19 mouse cellular contexts compared by ENCODE assay signal in genomic region chr8:86916369-86916768, GRCm38 (mm10). TPM values are rescaled to one million over a fixed set of nuclear protein-coding genes. Genes with fewer than 3 reads are reported as not detected.
DNase-seq lines count a peak whose midpoint lies in the region; TF ChIP-seq lines count a peak whose summit lies in the region.
"Had no signal": no experiment of that assay in that cellular context is flagged by ENCODE, and none has a peak within 500 bp of the region (broad histone marks: within the 10 kb centered on the region; RNA-seq: fewer than 3 reads in every experiment).

No protein-coding gene starts in this region.

- H3K36me3 ChIP-seq in CH12.LX (replicated peaks in 1 of 2; ENCODE audit: control insufficient read depth in 1 of 2, insufficient read depth in 1 of 2, low read length in 1 of 2) (no peaks in the 10 kb centered on the region), MEL (ENCODE audit: control insufficient read depth in 1 of 2, insufficient read depth in 2 of 2, low read length in 2 of 2) (peaks cover 0 to 6% of the 10 kb centered on the region in 2 experiments; a peak in 2 of 4 replicates), myocyte (ENCODE audit: control insufficient read depth, insufficient read depth) (no peaks in the 10 kb centered on the region)
- H3K36me3 ChIP-seq in embryonic facial prominence, embryonic 10.5 days (replicated peaks) = no peaks in the 10 kb centered on the region
- H3K36me3 ChIP-seq: G1E had no signal

- H3K79me2 ChIP-seq in CH12.LX (replicated peaks; ENCODE audit: control insufficient read depth, extremely low read depth, insufficient read depth, poor library complexity, severe bottlenecking) (no peaks in the 10 kb centered on the region), MEL (ENCODE audit: control insufficient read depth, insufficient read depth, low read length, poor library complexity) (no peaks in the 10 kb centered on the region), myocyte (ENCODE audit: control insufficient read depth, insufficient read depth) (no peaks in the 10 kb centered on the region)

- H3K9me3 ChIP-seq in CH12.LX (replicated peaks; ENCODE audit: low read length) (no peaks in the 10 kb centered on the region), MEL (replicated peaks; ENCODE audit: insufficient read depth, low read length) (no peaks in the 10 kb centered on the region)
- H3K9me3 ChIP-seq in embryonic facial prominence, embryonic 10.5 days = no peaks in the 10 kb centered on the region
- H3K9me3 ChIP-seq: G1E had no signal

- TF ChIP-seq RAD21 in CH12.LX (IDR thresholded peaks at IDR 0.05; ENCODE audit: low read depth, low read length) (no peak), MEL (IDR thresholded peaks at IDR 0.05; ENCODE audit: low read depth, low read length) (no peak)

- H3K4me1 ChIP-seq in CH12.LX (ENCODE audit: control insufficient read depth in 1 of 2, insufficient read depth in 2 of 2) (peaks cover 0 to 20% of the 10 kb centered on the region in 2 experiments; a peak in 2 of 4 replicates), MEL (ENCODE audit: control insufficient read depth in 1 of 2, insufficient read depth in 2 of 2, low read length in 2 of 2) (0 out of 4 replicates have a peak, but pooled peaks cover 0 to 6% of the 10 kb centered on the region in 2 experiments)
- peaks cover 8% of the 10 kb centered on the region for H3K4me1 ChIP-seq in embryonic facial prominence, embryonic 10.5 days

- H3K9ac ChIP-seq in CH12.LX (ENCODE audit: insufficient read depth, low read depth) (no peak overlapping the region), MEL (ENCODE audit: control insufficient read depth, low read depth, low read length, poor library complexity, severe bottlenecking) (no peak overlapping the region)

- H3K4me2 ChIP-seq in CH12.LX (ENCODE audit: insufficient read depth, low read depth, poor library complexity, severe bottlenecking) = peak overlapping the region; percentile 13; the same call in 1 of the 2 replicates
- H3K4me2 ChIP-seq in myocyte (ENCODE audit: low read depth) = peak overlapping the region; percentile 24

- DNase-seq in CH12.LX (ENCODE audit: extremely low read depth) (no peak), MEL (ENCODE audit: low read depth, low spot score) (no peak)
- no peak for DNase-seq in embryonic facial prominence, embryonic 10.5 days (ENCODE audit: low spot score)
- no peak for DNase-seq in heart, adult 11 months
- no peak for DNase-seq in cerebellum, adult 18-20 months
- DNase-seq: adrenal gland, adult 2 months; adrenal gland, adult 8-10 months; adrenal gland, postnatal 10 days; adrenal gland, postnatal 14 days; adrenal gland, postnatal 25 days; adrenal gland, postnatal 36 days; B cell, adult 2 months; cerebellum, adult 11 months; cerebellum, adult 11-12 months; cerebellum, adult 2 months; cerebellum, adult 8-10 months; cerebellum, adult 9-10 months had no signal

- in situ Hi-C loops in CH12.LX (cut with MboI; ENCODE audit: low pct_ligation_motif_present, low pct_unique_long_range_greater_than_20kb, low sequenced_read_pairs) = loop anchor here (25.0 kb wide), 1 partner anchor 1229 kb away; no protein-coding TSS in a partner anchor

- dilution Hi-C loops in CH12.LX (cut with MboI; ENCODE audit: extremely low pct_ligation_motif_present, extremely low pct_unique_long_range_greater_than_20kb, low sequenced_read_pairs) = no loop called here

- no peak overlapping the region for H3ac ChIP-seq in myocyte (ENCODE audit: control insufficient read depth, insufficient read length)

- no peak for TF ChIP-seq POLR2A in CH12.LX (IDR thresholded peaks at IDR 0.05; ENCODE audit: low read depth, low read length)
- no peak for TF ChIP-seq POLR2A in MEL (IDR thresholded peaks at IDR 0.05; ENCODE audit: control insufficient read depth in 1 of 2, insufficient read depth in 1 of 2, low read depth in 1 of 2, low read length in 2 of 2, poor library complexity in 1 of 2)
- no peak for TF ChIP-seq POLR2A in myocyte (IDR thresholded peaks at IDR 0.05; ENCODE audit: insufficient read length, low read depth)

- no peak for TF ChIP-seq EP300 in CH12.LX (IDR thresholded peaks at IDR 0.05; ENCODE audit: low read length)
- TF ChIP-seq EP300 in MEL (IDR thresholded peaks at IDR 0.05; ENCODE audit: low read depth in 1 of 2, low read length in 2 of 2) = no peak

- no peaks in the 10 kb centered on the region for H3K27me3 ChIP-seq in CH12.LX (replicated peaks)
- peaks cover 0 to 1% of the 10 kb centered on the region in 2 experiments; a peak in 1 of 4 replicates for H3K27me3 ChIP-seq in MEL (ENCODE audit: control insufficient read depth in 1 of 2, insufficient read depth in 2 of 2, low read length in 2 of 2)
- H3K27me3 ChIP-seq in myocyte (ENCODE audit: control insufficient read depth, insufficient read depth, insufficient read length) = peaks cover 10% of the 10 kb centered on the region
- H3K27me3 ChIP-seq in embryonic facial prominence, embryonic 10.5 days (replicated peaks; ENCODE audit: low read depth, poor library complexity, severe bottlenecking) = no peaks in the 10 kb centered on the region

- WGBS in embryonic facial prominence, embryonic 10.5 days = 87% methylated on average over 4 of the region's 4 CpGs

- TF ChIP-seq CTCF in CH12.LX (conservative IDR thresholded peaks at IDR 0.05 in 1 of 2, IDR thresholded peaks at IDR 0.05 in 1 of 2; ENCODE audit: low read depth in 2 of 2, low read length in 2 of 2) (no peak), MEL (IDR thresholded peaks at IDR 0.05 in 2 of 3, conservative IDR thresholded peaks at IDR 0.05 in 1 of 3; ENCODE audit: control insufficient read depth in 1 of 3, insufficient read depth in 1 of 3, low read depth in 2 of 3, low read length in 3 of 3, poor library complexity in 1 of 3, severe bottlenecking in 1 of 3) (no peak)

- H3K4me3 ChIP-seq in CH12.LX (replicated peaks in 1 of 3; ENCODE audit: low read depth in 2 of 3, low read length in 2 of 3, poor library complexity in 1 of 3) (no peak overlapping the region), MEL (ENCODE audit: control insufficient read depth in 1 of 2, insufficient read depth in 1 of 2, low read depth in 2 of 2, low read length in 2 of 2) (peak overlapping the region in 1 of 2 experiments; percentile 35; a peak in 2 of 4 replicates), myocyte (no peak overlapping the region)
- H3K4me3 ChIP-seq in embryonic facial prominence, embryonic 10.5 days = no peak overlapping the region

- H3K27ac ChIP-seq in CH12.LX (ENCODE audit: insufficient read depth, low read depth) = no peak overlapping the region
- no peak overlapping the region for H3K27ac ChIP-seq in MEL (ENCODE audit: control insufficient read depth, low read depth, low read length)
- H3K27ac ChIP-seq in embryonic facial prominence, embryonic 10.5 days (replicated peaks) = no peak overlapping the region

TF ChIP-seq in CH12.LX, 34 proteins besides CTCF, POLR2A, EP300 and RAD21:
- TF ChIP-seq JUN (IDR thresholded peaks at IDR 0.05; ENCODE audit: insufficient read depth, low read depth, low read length) (no peak), ZNF384 (IDR thresholded peaks at IDR 0.05; ENCODE audit: low read depth, low read length) (peak; percentile 69)
TF ChIP-seq in CH12.LX: peak in this region for 1.

TF ChIP-seq in MEL, 35 proteins besides CTCF, POLR2A, EP300 and RAD21:
- TF ChIP-seq ZNF384 (IDR thresholded peaks at IDR 0.05; ENCODE audit: low read depth, low read length) = peak; percentile 72; the same call in 1 of the 2 replicates
- no peak for TF ChIP-seq MYB (IDR thresholded peaks at IDR 0.05; ENCODE audit: low read depth, low read length)
TF ChIP-seq in MEL: peak in this region for 1.

TF ChIP-seq in myocyte, 11 proteins besides CTCF, POLR2A, EP300 and RAD21:
- TF ChIP-seq CEBPB (IDR thresholded peaks at IDR 0.05; ENCODE audit: insufficient read depth, poor library complexity, severe bottlenecking) = no peak
- no peak for TF ChIP-seq MYOD1 (IDR thresholded peaks at IDR 0.05; ENCODE audit: control insufficient read depth in 1 of 3, insufficient read length in 2 of 3, low read depth in 2 of 3)
- TF ChIP-seq USF1 (IDR thresholded peaks at IDR 0.05; ENCODE audit: low read depth) = no peak
- TF ChIP-seq MAX (IDR thresholded peaks at IDR 0.05; ENCODE audit: low read depth) = no peak
- TF ChIP-seq TCF3 (IDR thresholded peaks at IDR 0.05; ENCODE audit: insufficient read length, low read depth) = no peak
- no peak for TF ChIP-seq TCF12 (IDR thresholded peaks at IDR 0.05; ENCODE audit: insufficient read depth, poor library complexity, severe bottlenecking)
- no peak for TF ChIP-seq E2F4 (IDR thresholded peaks at IDR 0.05; ENCODE audit: insufficient read depth)
- TF ChIP-seq POLR2AphosphoS2 (IDR thresholded peaks at IDR 0.05; ENCODE audit: insufficient read length, low read depth) = no peak
- TF ChIP-seq REST (IDR thresholded peaks at IDR 0.05; ENCODE audit: insufficient read depth, insufficient read length) = no peak
- TF ChIP-seq MYOG (IDR thresholded peaks at IDR 0.05; ENCODE audit: control insufficient read depth in 1 of 3, insufficient read depth in 1 of 3, insufficient read length in 2 of 3, low read depth in 2 of 3) = no peak
- no peak for TF ChIP-seq SRF (IDR thresholded peaks at IDR 0.05; ENCODE audit: control insufficient read depth, insufficient read length, low read depth)

RNA-seq across cellular contexts. Expression of gene N4bp1, which starts 31.3 kb away (rescaled TPM):
- 12.8 and 12.9 TPM in 2 replicates for total RNA-seq in CH12.LX (2012; rRNA removed)
- total RNA-seq in CH12.LX (2014; rRNA removed) = 12.2 and 12.3 TPM in 2 replicates
- 14.0 and 15.6 TPM in 2 replicates for polyA plus RNA-seq in CH12.LX (2012; ENCODE audit: insufficient read length, low read depth)
- 13.4 and 14.0 TPM in 2 replicates for total RNA-seq in MEL (2012; rRNA removed)
- 10 to 100 TPM in 1 of 2 experiments, not detected in 1; 24.0 TPM for polyA plus RNA-seq in MEL (2012; ENCODE audit: insufficient read depth in 1 of 2, insufficient read length in 2 of 2, low read depth in 1 of 2, low replicate concordance in 2 of 2, missing spikeins in 1 of 2)
- 7.6 TPM for polyA plus RNA-seq in myocyte (2012; fragmentation: generic; extraction: Trizol)
- polyA plus RNA-seq in embryonic facial prominence, embryonic 10.5 days (2016; fragmentation: Nextera tagmentation; extraction: Ambion mirVana) = 10.3 and 10.8 TPM in 2 replicates

Comparison
In these comparisons a context has a peak if more than half of its experiments do, and no peak if none do; other contexts are left out.
1. Of the 35 proteins assayed by ChIP-seq in both MEL and CH12.LX: peak only in MEL: none; only in CH12.LX: none; in both: ZNF384; in neither: 34.